Mouse (Mus musculus): ENCODE results near the gene Gdpd5. TPM values are rescaled to one million over a fixed set of nuclear protein-coding genes. Genes with fewer than 3 reads are reported as not detected.
A peak's percentile ranks its signal among the peaks of the same experiment; 100 is the strongest.

Gdpd5 gene
- total and polyA plus RNA-seq, 2 experiments from 2014 or later, result 28.9 to 35.9 TPM

GRCm38 (mm10) chr7:99510087-99510501 lies 128.9 kb downstream of the Gdpd5 start:
- DNase-seq (ENCODE audit: low spot score) (peak; percentile 17), ATAC-seq (ENCODE audit: insufficient read depth, low read depth) (peak; percentile 51; the same call in 1 of the 2 replicates)
- Histone ChIP-seq H3K27ac (ENCODE audit: low read depth) (no peak overlapping the region), H3K9me3 (replicated peaks; ENCODE audit: control insufficient read depth, low read length) (no peaks in the 10 kb centered on the region), H3K27me3 (ENCODE audit: control insufficient read depth, insufficient read depth, low read length) (no peaks in the 10 kb centered on the region), H3K4me2 (ENCODE audit: low read depth, low read length) (no peak overlapping the region), H3K36me3 (replicated peaks; ENCODE audit: control insufficient read depth, insufficient read depth, low read length) (no peaks in the 10 kb centered on the region), H3K4me3 (ENCODE audit: low read depth, low read length) (no peak overlapping the region), H3K4me1 (ENCODE audit: control insufficient read depth, insufficient read depth) (no peaks in the 10 kb centered on the region), H3K9ac (replicated peaks; ENCODE audit: low read depth, low read length) (no peak overlapping the region)
- WGBS, result 7% methylated on average over 8 of the region's 8 CpGs
- TF ChIP-seq CTCF (IDR thresholded peaks at IDR 0.05; ENCODE audit: low read depth), result no peak
- TF ChIP-seq EP300 (IDR thresholded peaks at IDR 0.05; ENCODE audit: low read depth), result no peak

Other genes starting within 250 kb of the Gdpd5 start
- gene Uvrag, start 240.3 kb upstream of the Gdpd5 start, total RNA-seq (2014; rRNA removed; ENCODE audit: low replicate concordance), result 37.2 and 38.1 TPM in 2 replicates
- 11.1 and 11.8 TPM in 2 replicates for gene Uvrag, start 240.3 kb upstream of the Gdpd5 start, polyA plus RNA-seq (2015; fragmentation: Nextera tagmentation; extraction: Ambion mirVana)
- gene Dgat2, start 198.7 kb upstream of the Gdpd5 start, total RNA-seq (2014; rRNA removed; ENCODE audit: low replicate concordance), result 114 and 121 TPM in 2 replicates
- 112 and 115 TPM in 2 replicates for gene Dgat2, start 198.7 kb upstream of the Gdpd5 start, polyA plus RNA-seq (2015; fragmentation: Nextera tagmentation; extraction: Ambion mirVana)
- gene Mogat2, start 142.8 kb upstream of the Gdpd5 start, total RNA-seq (2014; rRNA removed; ENCODE audit: low replicate concordance), result not detected in 2 replicates
- 0.25 and 0.40 TPM in 2 replicates for gene Mogat2, start 142.8 kb upstream of the Gdpd5 start, polyA plus RNA-seq (2015; fragmentation: Nextera tagmentation; extraction: Ambion mirVana)
- 1.5 and 3.7 TPM in 2 replicates for gene Map6, start 114.0 kb upstream of the Gdpd5 start, total RNA-seq (2014; rRNA removed; ENCODE audit: low replicate concordance)
- gene Map6, start 114.0 kb upstream of the Gdpd5 start, polyA plus RNA-seq (2015; fragmentation: Nextera tagmentation; extraction: Ambion mirVana), result 1.8 and 2.5 TPM in 2 replicates
- gene Serpinh1, start 28.2 kb upstream of the Gdpd5 start, total RNA-seq (2014; rRNA removed; ENCODE audit: low replicate concordance), result 811 and 864 TPM in 2 replicates
- 522 and 571 TPM in 2 replicates for gene Serpinh1, start 28.2 kb upstream of the Gdpd5 start, polyA plus RNA-seq (2015; fragmentation: Nextera tagmentation; extraction: Ambion mirVana)
- 0.73 and 1.6 TPM in 2 replicates for gene Klhl35, start 84.6 kb downstream of the Gdpd5 start, total RNA-seq (2014; rRNA removed; ENCODE audit: low replicate concordance)
- gene Klhl35, start 84.6 kb downstream of the Gdpd5 start, polyA plus RNA-seq (2015; fragmentation: Nextera tagmentation; extraction: Ambion mirVana), result 0.59 and 0.75 TPM in 2 replicates
- 804 and 987 TPM in 2 replicates for gene Rps3, start 102.3 kb downstream of the Gdpd5 start, total RNA-seq (2014; rRNA removed; ENCODE audit: low replicate concordance)
- 439 and 463 TPM in 2 replicates for gene Rps3, start 102.3 kb downstream of the Gdpd5 start, polyA plus RNA-seq (2015; fragmentation: Nextera tagmentation; extraction: Ambion mirVana)
- 23.8 and 36.8 TPM in 2 replicates for gene Arrb1, start 154.1 kb downstream of the Gdpd5 start, total RNA-seq (2014; rRNA removed; ENCODE audit: low replicate concordance)
- gene Arrb1, start 154.1 kb downstream of the Gdpd5 start, polyA plus RNA-seq (2015; fragmentation: Nextera tagmentation; extraction: Ambion mirVana), result 3.3 and 3.5 TPM in 2 replicates
- gene Tpbgl, start 245.7 kb downstream of the Gdpd5 start, total RNA-seq (2014; rRNA removed; ENCODE audit: low replicate concordance), result 5.2 and 6.4 TPM in 2 replicates
- gene Tpbgl, start 245.7 kb downstream of the Gdpd5 start, polyA plus RNA-seq (2015; fragmentation: Nextera tagmentation; extraction: Ambion mirVana), result 0.98 and 1.2 TPM in 2 replicates